Mouse (Mus musculus): ENCODE data around the gene Tmem266.

GRCm38 (mm10) chr9:55360372-55360771 lies 33.7 kb downstream of the Tmem266 start:
- TF ChIP-seq CTCF (IDR thresholded peaks at IDR 0.05; ENCODE audit: control insufficient read depth, insufficient read depth, insufficient replicate concordance, low read depth, low read length) = no peak
- no peak for TF ChIP-seq POLR2A (IDR thresholded peaks at IDR 0.05; ENCODE audit: control insufficient read depth, low read depth, low read length)
